Mouse (Mus musculus) heart, adult 2 months (tissue): ENCODE results near the gene Atoh7. TPM values are rescaled to one million over a fixed set of nuclear protein-coding genes. Genes with fewer than 3 reads are reported as not detected.

Source experiments
- DNase-seq, 2 experiments: peaks; one replicate each; pipeline ENCODE4 v3.0.0; 2021
- H3K27ac ChIP-seq: fragments of 200-600 bp; 2 replicates; pipeline ENCODE4 v1.8.1; 2022
- H3K27me3 ChIP-seq: fragments of 200-500 bp; 2 replicates; pipeline ENCODE4 v1.6.1; 2012; ENCODE audit warnings: mild to moderate bottlenecking, low read length, inconsistent platforms, mixed read lengths; ENCODE audit not compliant: control insufficient read depth, insufficient read depth
- H3K36me3 ChIP-seq: fragments of 200-500 bp; 2 replicates; pipeline ENCODE4 v1.6.1; 2012; ENCODE audit warnings: low read length, inconsistent platforms; ENCODE audit not compliant: control insufficient read depth, insufficient read depth
- H3K4me1 ChIP-seq: fragments of 200-500 bp; 2 replicates; pipeline ENCODE4 v1.6.1; 2011; ENCODE audit warnings: low read length; ENCODE audit not compliant: control insufficient read depth, insufficient read depth
- H3K4me3 ChIP-seq: fragments of 200-600 bp; 2 replicates; pipeline ENCODE4 v1.8.1; 2022
- H3K79me2 ChIP-seq: fragments of 200-500 bp; replicated peaks from 2 replicates; pipeline ENCODE4 v1.6.1; 2012; ENCODE audit warnings: mild to moderate bottlenecking, inconsistent platforms, low read length, moderate library complexity, mixed read lengths; ENCODE audit not compliant: control insufficient read depth, insufficient read depth
- H3K9ac ChIP-seq: fragments of 200-500 bp; 2 replicates; pipeline ENCODE4 v1.6.1; 2012; ENCODE audit warnings: low read depth, mild to moderate bottlenecking, control low read depth, inconsistent platforms, low read length, mixed read lengths
- CTCF ChIP-seq: fragments of 200-600 bp; IDR thresholded peaks from 2 replicates; pipeline ENCODE4 v1.8.1; 2022; ENCODE audit warnings: antibody characterized with exemption, mild to moderate bottlenecking, moderate library complexity
- EP300 ChIP-seq: fragments of 200-500 bp; IDR thresholded peaks from 2 replicates; pipeline ENCODE4 v1.6.1; 2011; ENCODE audit warnings: low read depth, low read length, control low read depth; ENCODE audit not compliant: insufficient read depth
- POLR2A ChIP-seq: fragments of 200-500 bp; IDR thresholded peaks from 2 replicates; pipeline ENCODE4 v1.6.1; 2011; ENCODE audit warnings: mild to moderate bottlenecking, low read depth, low read length, control low read depth; ENCODE audit not compliant: insufficient read depth
- WGBS: fragments of 180-500 bp; shearing (Covaris S2); methylation state at CpG from one replicate; pipeline ENCODE4 v1.1.7; 2018; 5-methylcytosine and 5-hydroxymethylcytosine counted together
- intact Hi-C: fragments of 180-260 bp; cut with DNase I; formaldehyde crosslinking; loops from one replicate; pipeline ENCODE4 v1.15.1; 2025
- polyA plus RNA-seq: library from polyadenylated mRNA; depleted of rRNA; stranded (reverse); fragments of >200 nt; gene quantifications from 2 replicates; pipeline ENCODE4 v1.2.3, GENCODE M21; 2012
- total RNA-seq, 2 experiments: library from RNA; stranded (reverse); gene quantifications; 2 replicates each; pipeline ENCODE4 v1.2.3; 2021

Atoh7 gene
- total and polyA plus RNA-seq, 3 experiments: not detected

- WGBS: 75% methylated on average over 7 of the region's 7 CpGs
- H3K79me2 ChIP-seq: no peaks in the 10 kb centered on the region
- TF ChIP-seq EP300 (no peak), CTCF (no peak), POLR2A (no peak)
- H3K36me3 ChIP-seq: no peaks in the 10 kb centered on the region
- intact Hi-C loops: no loop called here
- peaks cover 2% of the 10 kb centered on the region; the same call in 1 of the 2 replicates for H3K4me1 ChIP-seq
- H3K27ac ChIP-seq: no peak overlapping the region
- no peak overlapping the region for H3K4me3 ChIP-seq
- H3K27me3 ChIP-seq: no peaks in the 10 kb centered on the region
- H3K9ac ChIP-seq: no peak overlapping the region
- DNase-seq: no peak
Observed at GRCm38 (mm10) chr10:63091915-63092314, 7.5 kb upstream of the Atoh7 start.

- intact Hi-C loops: no loop called here
- 66% methylated on average over 10 of the region's 10 CpGs for WGBS
- Histone ChIP-seq H3K27me3 (no peaks in the 10 kb centered on the region), H3K9ac (no peak overlapping the region), H3K79me2 (no peaks in the 10 kb centered on the region), H3K4me3 (no peak overlapping the region), H3K4me1 (peaks cover 2% of the 10 kb centered on the region; the same call in 1 of the 2 replicates), H3K36me3 (no peaks in the 10 kb centered on the region), H3K27ac (no peak overlapping the region)
- TF ChIP-seq POLR2A (no peak), EP300 (no peak), CTCF (no peak)
- no peak for DNase-seq
Observed at GRCm38 (mm10) chr10:63092616-63093550, 6.6 kb upstream of the Atoh7 start.

- WGBS: 80% methylated on average over 2 of the region's 2 CpGs
- Histone ChIP-seq H3K27me3 (peaks cover 2% of the 10 kb centered on the region; the same call in 1 of the 2 replicates), H3K9ac (no peak overlapping the region), H3K27ac (no peak overlapping the region), H3K4me1 (no peaks in the 10 kb centered on the region), H3K4me3 (no peak overlapping the region), H3K36me3 (no peaks in the 10 kb centered on the region), H3K79me2 (no peaks in the 10 kb centered on the region)
- TF ChIP-seq EP300 (no peak), POLR2A (no peak), CTCF (no peak)
- intact Hi-C loops: no loop called here
- DNase-seq: no peak
Observed at GRCm38 (mm10) chr10:63096757-63097156, 2.7 kb upstream of the Atoh7 start.

- no peaks in the 10 kb centered on the region for H3K79me2 ChIP-seq
- no peak overlapping the region for H3K4me3 ChIP-seq
- TF ChIP-seq CTCF (no peak), POLR2A (no peak), EP300 (no peak)
- H3K9ac ChIP-seq: no peak overlapping the region
- no peak for DNase-seq
- H3K4me1 ChIP-seq: no peaks in the 10 kb centered on the region
- WGBS: 75% methylated on average over 12 of the region's 12 CpGs
- intact Hi-C loops: no loop called here
- no peak overlapping the region for H3K27ac ChIP-seq
- H3K27me3 ChIP-seq: peaks cover 2% of the 10 kb centered on the region; the same call in 1 of the 2 replicates
- no peaks in the 10 kb centered on the region for H3K36me3 ChIP-seq
Observed at GRCm38 (mm10) chr10:63098191-63098590, 1.3 kb upstream of the Atoh7 start.

- DNase-seq: peak; percentile 31 to 35
- no peaks in the 10 kb centered on the region for H3K4me1 ChIP-seq
- no peak overlapping the region for H3K27ac ChIP-seq
- no peak overlapping the region; the same call in 1 of the 2 replicates for H3K9ac ChIP-seq
- 1% methylated on average over 62 of the region's 62 CpGs for WGBS
- TF ChIP-seq CTCF (no peak), POLR2A (no peak), EP300 (no peak)
- H3K36me3 ChIP-seq: no peaks in the 10 kb centered on the region
- H3K79me2 ChIP-seq: no peaks in the 10 kb centered on the region
- peaks cover 2% of the 10 kb centered on the region; the same call in 1 of the 2 replicates for H3K27me3 ChIP-seq
- intact Hi-C loops: no loop called here
- peak overlapping the region; percentile 38 for H3K4me3 ChIP-seq
Observed at GRCm38 (mm10) chr10:63099941-63100562, 601 bp downstream of the Atoh7 start.

- intact Hi-C loops: no loop called here
- Histone ChIP-seq H3K27me3 (peaks cover 2% of the 10 kb centered on the region; the same call in 1 of the 2 replicates), H3K4me1 (no peaks in the 10 kb centered on the region), H3K27ac (no peak overlapping the region), H3K36me3 (no peaks in the 10 kb centered on the region), H3K4me3 (no peak overlapping the region; the same call in 1 of the 2 replicates), H3K9ac (no peak overlapping the region), H3K79me2 (no peaks in the 10 kb centered on the region)
- 28% methylated on average over 9 of the region's 9 CpGs for WGBS
- no peak for DNase-seq
- TF ChIP-seq POLR2A (no peak), CTCF (no peak), EP300 (no peak)
Observed at GRCm38 (mm10) chr10:63100657-63101056, 1.2 kb downstream of the Atoh7 start.
